Mouse (Mus musculus) heart, embryonic 16.5 days (tissue): Measurements from ENCODE around the gene Fam155a. TPM values are rescaled to one million over a fixed set of nuclear protein-coding genes. Genes with fewer than 3 reads are reported as not detected.
"Not testable (repeated sequence)": the region's sequence is repeated elsewhere in the genome, so short reads cannot be mapped to it uniquely, and the experiment has no call there.

Experiments
- ATAC-seq: fragments of 200-750 bp; cut with Nextera tagmentation; replicated peaks from 2 replicates; pipeline ENCODE4 v1.8.0; 2017; ENCODE audit warnings: moderate number of reproducible peaks; ENCODE audit not compliant: insufficient read depth, low FRiP score; ENCODE audit errors: extremely low read depth
- H3K27ac ChIP-seq: fragments of 300-500 bp; sonication (generic); 2 replicates; pipeline ENCODE4 v1.5.1; 2014; ENCODE audit warnings: mild to moderate bottlenecking, low read length, control low read depth, moderate library complexity
- H3K27me3 ChIP-seq: fragments of 300-500 bp; sonication (generic); 2 replicates; pipeline ENCODE4 v1.6.1; 2014; ENCODE audit warnings: low read length, mixed read lengths; ENCODE audit not compliant: control insufficient read depth, insufficient read depth
- H3K36me3 ChIP-seq: fragments of 300-500 bp; sonication (generic); 2 replicates; pipeline ENCODE4 v1.6.1; 2014; ENCODE audit not compliant: control insufficient read depth, insufficient read depth
- H3K4me1 ChIP-seq: fragments of 300-500 bp; sonication (generic); 2 replicates; pipeline ENCODE4 v1.6.1; 2014; ENCODE audit warnings: low read length, mixed read lengths; ENCODE audit not compliant: control insufficient read depth, insufficient read depth
- H3K4me2 ChIP-seq: fragments of 300-500 bp; sonication (generic); 2 replicates; pipeline ENCODE4 v1.6.1; 2014; ENCODE audit warnings: low read depth, mild to moderate bottlenecking, control low read depth, low read length
- H3K4me3 ChIP-seq: fragments of 300-500 bp; sonication (generic); 2 replicates; pipeline ENCODE4 v1.5.1; 2014; ENCODE audit warnings: mild to moderate bottlenecking, control low read depth, low read length
- H3K9ac ChIP-seq: fragments of 300-500 bp; sonication (generic); 2 replicates; pipeline ENCODE4 v1.6.1; 2014; ENCODE audit warnings: low read length, control low read depth
- H3K9me3 ChIP-seq: fragments of 300-500 bp; sonication (generic); replicated peaks from 2 replicates; pipeline ENCODE4 v1.6.1; 2016; ENCODE audit warnings: low read length; ENCODE audit not compliant: control insufficient read depth
- WGBS: fragments of 180-500 bp; shearing (Covaris S2); extraction: QIAGEN DNeasy Blood & Tissue Kit; methylation state at CpG from one replicate; pipeline ENCODE4 v1.1.7; 2014; 5-methylcytosine and 5-hydroxymethylcytosine counted together
- polyA plus RNA-seq: library from polyadenylated mRNA; unstranded; fragments of >200 nt; fragmentation: Nextera tagmentation; extraction: Ambion mirVana; gene quantifications from 2 replicates; pipeline ENCODE4 v1.2.1, GENCODE M21; 2015

Gene Fam155a
- polyA plus RNA-seq, 1 experiment from 2014 or later: 0.07 TPM

DNA sequence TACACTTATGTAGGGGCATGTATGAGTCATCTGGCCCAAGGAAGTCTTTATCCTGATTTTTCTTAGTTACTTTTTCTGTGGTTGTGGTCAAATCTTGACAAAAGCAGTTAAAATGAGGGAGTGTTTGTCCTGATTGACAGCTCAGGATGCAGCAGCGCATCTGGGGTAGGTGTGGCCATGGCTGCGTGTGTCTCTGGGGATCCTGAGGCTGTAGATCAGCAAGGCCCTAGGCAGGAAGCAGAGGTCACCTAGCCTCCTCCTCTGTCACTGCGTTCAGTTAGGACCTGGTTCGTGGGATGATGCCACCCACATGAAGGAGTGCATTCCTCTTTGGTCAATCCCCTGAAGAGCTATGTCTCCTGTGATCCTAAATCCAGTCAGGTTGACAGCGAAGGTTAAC is 362.5 kb downstream of the Fam155a start:
- WGBS: 41% methylated on average over 5 of the region's 5 CpGs
- H3K4me3 ChIP-seq: no peak overlapping the region
- no peaks in the 10 kb centered on the region for H3K36me3 ChIP-seq
- no peak overlapping the region for H3K27ac ChIP-seq
- ATAC-seq: no peak
- no peaks in the 10 kb centered on the region for H3K4me1 ChIP-seq
- H3K9me3 ChIP-seq: no peaks in the 10 kb centered on the region
- no peak overlapping the region for H3K4me2 ChIP-seq
- no peak overlapping the region for H3K9ac ChIP-seq
- H3K27me3 ChIP-seq: no peaks in the 10 kb centered on the region

- Histone ChIP-seq H3K4me2 (no peak overlapping the region), H3K27me3 (no peaks in the 10 kb centered on the region), H3K27ac (no peak overlapping the region), H3K4me3 (no peak overlapping the region), H3K4me1 (no peaks in the 10 kb centered on the region), H3K9ac (no peak overlapping the region), H3K9me3 (no peaks in the 10 kb centered on the region), H3K36me3 (no peaks in the 10 kb centered on the region)
- 73% methylated on average over 6 of the region's 6 CpGs for WGBS
- no peak for ATAC-seq
These were observed 364.8 kb downstream of the Fam155a start for GRCm38 (mm10) chr8:9406204-9406603.

GRCm38 (mm10) chr8:9404651-9405050 is 366.3 kb downstream of the Fam155a start:
- Histone ChIP-seq H3K4me3 (no peak overlapping the region), H3K27me3 (no peaks in the 10 kb centered on the region), H3K36me3 (no peaks in the 10 kb centered on the region), H3K9ac (no peak overlapping the region), H3K27ac (no peak overlapping the region), H3K9me3 (no peaks in the 10 kb centered on the region), H3K4me2 (no peak overlapping the region), H3K4me1 (no peaks in the 10 kb centered on the region)
- WGBS: 45% methylated on average over 3 of the region's 3 CpGs
- no peak for ATAC-seq

DNA sequence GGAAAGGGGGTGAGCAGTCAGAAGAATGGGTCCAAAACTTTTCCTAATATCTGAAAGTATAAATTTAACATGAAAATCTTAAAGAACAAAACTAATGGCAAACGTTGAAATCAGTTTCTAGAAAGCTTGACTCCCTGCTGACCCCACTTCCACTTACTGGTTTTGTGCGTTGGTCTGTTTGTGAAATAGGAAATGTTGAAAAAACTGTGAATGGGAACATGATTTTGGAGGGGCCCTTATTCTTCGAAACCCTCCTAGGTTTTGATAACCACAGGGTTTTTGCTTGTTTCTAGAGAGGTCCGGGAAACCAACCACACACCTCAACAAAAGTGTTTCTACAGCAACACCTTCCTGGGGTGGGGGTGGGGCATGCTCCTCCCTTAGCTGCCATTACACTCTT is 368.6 kb downstream of the Fam155a start:
- Histone ChIP-seq H3K4me3 (no peak overlapping the region), H3K9me3 (no peaks in the 10 kb centered on the region), H3K4me1 (no peaks in the 10 kb centered on the region), H3K27ac (no peak overlapping the region), H3K36me3 (no peaks in the 10 kb centered on the region), H3K9ac (no peak overlapping the region), H3K27me3 (no peaks in the 10 kb centered on the region), H3K4me2 (no peak overlapping the region)
- 36% methylated on average over 4 of the region's 4 CpGs for WGBS
- no peak for ATAC-seq

- 84% methylated on average over 3 of the region's 3 CpGs for WGBS
- no peak for ATAC-seq
These were observed 372.2 kb downstream of the Fam155a start for GRCm38 (mm10) chr8:9398606-9399263.

DNA sequence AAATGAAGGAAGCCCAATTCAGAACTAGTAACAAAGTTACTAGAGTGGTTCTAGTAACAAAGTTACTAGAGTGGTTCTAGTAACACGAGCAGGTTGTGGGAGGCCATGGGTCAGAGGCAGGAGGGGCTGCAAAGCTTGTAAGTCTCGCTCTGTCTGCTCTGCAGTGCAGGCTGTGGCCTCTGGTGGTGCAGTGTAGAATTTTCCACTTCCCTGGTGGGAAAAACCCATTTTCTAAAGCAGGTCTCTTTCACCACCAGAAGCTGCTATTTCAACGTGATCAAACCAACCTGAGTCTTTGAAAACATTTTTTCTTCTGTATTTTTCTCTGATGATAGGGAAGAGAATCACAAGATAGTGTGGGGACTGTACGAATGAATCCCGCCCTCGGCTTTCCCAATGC is 372.9 kb downstream of the Fam155a start:
- Histone ChIP-seq H3K4me2 (no peak overlapping the region), H3K4me3 (no peak overlapping the region), H3K27me3 (no peaks in the 10 kb centered on the region), H3K9me3 (no peaks in the 10 kb centered on the region), H3K9ac (no peak overlapping the region), H3K4me1 (no peaks in the 10 kb centered on the region), H3K36me3 (no peaks in the 10 kb centered on the region), H3K27ac (no peak overlapping the region)
- 60% methylated on average over 6 of the region's 6 CpGs for WGBS
- no peak for ATAC-seq

More at GRCm38 (mm10) chr8:9398606-9399263, 372.2 kb downstream of the Fam155a start:
- Histone ChIP-seq H3K4me2 (no peak overlapping the region), H3K9ac (no peak overlapping the region), H3K9me3 (no peaks in the 10 kb centered on the region), H3K4me3 (no peak overlapping the region), H3K36me3 (no peaks in the 10 kb centered on the region), H3K27me3 (no peaks in the 10 kb centered on the region), H3K4me1 (no peaks in the 10 kb centered on the region), H3K27ac (no peak overlapping the region)

GRCm38 (mm10) chr8:9394670-9395069 is 376.3 kb downstream of the Fam155a start:
- Histone ChIP-seq H3K27me3 (no peaks in the 10 kb centered on the region), H3K4me2 (no peak overlapping the region), H3K9ac (no peak overlapping the region), H3K4me3 (no peak overlapping the region), H3K36me3 (no peaks in the 10 kb centered on the region), H3K4me1 (no peaks in the 10 kb centered on the region), H3K27ac (no peak overlapping the region), H3K9me3 (no peaks in the 10 kb centered on the region)
- no peak for ATAC-seq
- WGBS: 77% methylated on average over 5 of the region's 5 CpGs

- WGBS: 44% methylated on average over 2 of the region's 2 CpGs
- Histone ChIP-seq H3K27ac (no peak overlapping the region), H3K4me3 (no peak overlapping the region), H3K9ac (no peak overlapping the region), H3K4me1 (no peaks in the 10 kb centered on the region), H3K36me3 (no peaks in the 10 kb centered on the region), H3K4me2 (no peak overlapping the region), H3K27me3 (no peaks in the 10 kb centered on the region), H3K9me3 (no peaks in the 10 kb centered on the region)
- ATAC-seq: no peak
These were observed 377.7 kb downstream of the Fam155a start for GRCm38 (mm10) chr8:9393246-9393645.

GRCm38 (mm10) chr8:9390229-9390628 is 380.7 kb downstream of the Fam155a start:
- 75% methylated on average over 2 of the region's 2 CpGs for whole genome bisulfite sequencing
- H3K27me3 ChIP-seq: not testable (repeated sequence)

More at GRCm38 (mm10) chr8:9390229-9390628, 380.7 kb downstream of the Fam155a start:
- not testable (repeated sequence) for H3K36me3 ChIP-seq, H3K9ac ChIP-seq, ATAC-seq, H3K27ac ChIP-seq, H3K4me2 ChIP-seq, H3K4me1 ChIP-seq, H3K4me3 ChIP-seq, H3K9me3 ChIP-seq
